Mouse (Mus musculus) liver, embryonic 14.5 days (tissue): Measurements from ENCODE around the gene Tmem179b. TPM values are rescaled to one million over a fixed set of nuclear protein-coding genes. Genes with fewer than 3 reads are reported as not detected.
A peak's percentile ranks its signal among the peaks of the same experiment; 100 is the strongest.

ENCODE experiments used
- ATAC-seq: fragments of 200-750 bp; cut with Nextera tagmentation; 2 replicates; pipeline ENCODE4 v1.8.0; 2017; ENCODE audit warnings: moderate number of reproducible peaks, mild to moderate bottlenecking, moderate library complexity; ENCODE audit not compliant: insufficient read depth
- DNase-seq, 3 experiments: peaks; one replicate each; pipeline ENCODE4 v3.0.0-alpha.2; 2012 to 2013; ENCODE audit warnings: low read depth in 3 of 3, low spot score in 3 of 3
- H3K27ac ChIP-seq: fragments of 300-500 bp; sonication (generic); 2 replicates; pipeline ENCODE4 v1.5.1; 2014; ENCODE audit warnings: moderate library complexity, mild to moderate bottlenecking, control low read depth, inconsistent platforms
- H3K27me3 ChIP-seq: fragments of 300-500 bp; sonication (generic); 2 replicates; pipeline ENCODE4 v1.6.1; 2014; ENCODE audit warnings: mild to moderate bottlenecking, low read length, moderate library complexity; ENCODE audit not compliant: control insufficient read depth, insufficient read depth
- H3K36me3 ChIP-seq: fragments of 300-500 bp; sonication (generic); replicated peaks from 2 replicates; pipeline ENCODE4 v1.6.1; 2014; ENCODE audit warnings: low read depth; ENCODE audit not compliant: control insufficient read depth, insufficient read depth
- H3K4me1 ChIP-seq, 2 experiments: fragments of 200-500 bp in 1 of 2; fragments of 300-500 bp in 1 of 2; sonication (generic) in 1 of 2; replicated peaks; 2 replicates each; pipeline ENCODE4 v1.6.1; 2012 to 2014; ENCODE audit warnings: antibody characterized with exemption in 1 of 2, inconsistent platforms in 1 of 2, low read length in 1 of 2; ENCODE audit not compliant: control insufficient read depth in 2 of 2, insufficient read depth in 2 of 2
- H3K4me2 ChIP-seq: fragments of 300-500 bp; sonication (generic); 2 replicates; pipeline ENCODE4 v1.6.1; 2014; ENCODE audit warnings: low read depth, mild to moderate bottlenecking, control low read depth, moderate library complexity
- H3K4me3 ChIP-seq, 2 experiments: fragments of 200-500 bp in 1 of 2; fragments of 300-500 bp in 1 of 2; sonication (generic) in 1 of 2; 2 replicates each; pipeline ENCODE4 v1.5.1; 2012 to 2014; ENCODE audit warnings: low read depth in 2 of 2, low read length in 2 of 2, mild to moderate bottlenecking in 2 of 2, control low read depth in 1 of 2, inconsistent platforms in 1 of 2, moderate library complexity in 1 of 2; ENCODE audit not compliant: insufficient read depth in 1 of 2
- H3K9ac ChIP-seq: fragments of 300-500 bp; sonication (generic); replicated peaks from 2 replicates; pipeline ENCODE4 v1.6.1; 2014; ENCODE audit warnings: mild to moderate bottlenecking, control low read depth, moderate library complexity
- H3K9me3 ChIP-seq: fragments of 300-500 bp; sonication (generic); 2 replicates; pipeline ENCODE4 v1.6.1; 2016; ENCODE audit warnings: low read length, mixed read lengths; ENCODE audit not compliant: control insufficient read depth
- CTCF ChIP-seq: IDR thresholded peaks from 2 replicates; pipeline ENCODE4 v1.5.1; 2016; ENCODE audit warnings: antibody characterized with exemption, low read depth, control low read depth
- EP300 ChIP-seq: IDR thresholded peaks from 2 replicates; pipeline ENCODE4 v1.6.1; 2016; ENCODE audit warnings: antibody characterized with exemption, low read depth
- WGBS: fragments of 180-500 bp; shearing (Covaris S2); extraction: QIAGEN DNeasy Blood & Tissue Kit; methylation state at CpG from one replicate; pipeline ENCODE4 v1.1.7; 2014; ENCODE audit not compliant: insufficient replicate concordance; 5-methylcytosine and 5-hydroxymethylcytosine counted together
- polyA plus RNA-seq, 2 experiments: library from polyadenylated mRNA; depleted of rRNA in 1 of 2; stranded (reverse) in 1 of 2; unstranded in 1 of 2; fragments of >200 nt; fragmentation: Nextera tagmentation in 1 of 2; extraction: Ambion mirVana in 1 of 2; gene quantifications; 2 replicates each; pipeline versions ENCODE4 v1.2.1 to v1.2.3; 2012 to 2014

Tmem179b gene
- polyA plus RNA-seq, 2 experiments: 63.0 to 117 TPM

GRCm38 (mm10) chr19:8742176-8742575 lies 32.1 kb downstream of the Tmem179b start:
- WGBS: 8% methylated on average over 14 of the region's 14 CpGs
- TF ChIP-seq CTCF: no peak
- TF ChIP-seq EP300: no peak
- Histone ChIP-seq H3K4me2 (peak overlapping the region; percentile 92), H3K27ac (peak overlapping the region; percentile 88), H3K36me3 (peaks cover 71% of the 10 kb centered on the region), H3K4me3 (peak overlapping the region; percentile 85 to 99), H3K9ac (peak overlapping the region; percentile 97), H3K27me3 (no peaks in the 10 kb centered on the region), H3K9me3 (no peaks in the 10 kb centered on the region), H3K4me1 (peaks cover 9 to 13% of the 10 kb centered on the region in 2 experiments)
- ATAC-seq (no peak), DNase-seq (no peak)

- H3K9ac ChIP-seq: peak within 1 kb of the TSS; percentile 97
- ATAC-seq (peak; percentile 97), DNase-seq (peak; percentile 97 to 98 (median 98))
- H3K4me1 ChIP-seq: peaks cover 9 to 15% of the 10 kb centered on the region in 2 experiments
- H3K4me3 ChIP-seq: peak within 1 kb of the TSS; percentile 85 to 99
- peaks cover 64% of the 10 kb centered on the region for H3K36me3 ChIP-seq
- peak within 1 kb of the TSS; percentile 88 for H3K27ac ChIP-seq
- under 1% methylated on average over 36 of the region's 36 CpGs for WGBS
- peak within 1 kb of the TSS; percentile 92 for H3K4me2 ChIP-seq
- H3K9me3 ChIP-seq: no peaks in the 10 kb centered on the region
- no peaks in the 10 kb centered on the region for H3K27me3 ChIP-seq
- TF ChIP-seq CTCF (peak; percentile 51), EP300 (no peak)
Measured at GRCm38 (mm10) chr19:8741243-8741869, 32.9 kb downstream of the Tmem179b start, which contains the start of gene Stx5a. TSS of gene Stx5a (plus strand) at chr19:8741413.

DNA sequence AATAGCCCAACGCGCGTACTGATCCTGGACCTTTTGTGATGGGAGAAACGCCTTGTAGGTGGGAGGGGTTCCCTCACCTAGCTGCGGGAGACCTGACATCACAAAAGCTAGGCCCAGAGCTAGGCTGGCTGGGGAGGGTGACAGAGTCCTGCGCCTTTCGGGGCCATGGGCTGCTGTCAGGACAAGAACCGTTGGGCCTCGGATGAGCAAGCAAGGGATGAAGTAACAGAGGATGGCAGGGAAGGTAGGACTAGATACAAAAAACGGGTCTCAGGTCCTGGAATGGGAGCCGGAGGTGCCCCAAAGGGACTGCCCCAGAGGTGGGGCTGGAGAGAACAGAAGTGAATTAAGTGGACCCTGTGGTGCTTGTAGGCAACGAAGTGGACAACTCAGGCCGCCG lies 33.7 kb downstream of the Tmem179b start, which contains the start of gene 1700092M07Rik:
TSS of gene 1700092M07Rik (plus strand) at position 116 of the 400 bp plus-strand sequence.
- Histone ChIP-seq H3K9ac (peak within 1 kb of the TSS; percentile 97), H3K4me2 (peak within 1 kb of the TSS; percentile 64), H3K36me3 (peaks cover 56% of the 10 kb centered on the region), H3K4me3 (peak within 1 kb of the TSS; percentile 85 to 99), H3K27ac (peak within 1 kb of the TSS; percentile 88), H3K4me1 (peaks cover 9 to 15% of the 10 kb centered on the region in 2 experiments), H3K27me3 (no peaks in the 10 kb centered on the region), H3K9me3 (no peaks in the 10 kb centered on the region)
- TF ChIP-seq EP300 (no peak), CTCF (no peak)
- no peak for DNase-seq
- no peak for ATAC-seq
- WGBS: 74% methylated on average over 14 of the region's 14 CpGs

- H3K4me3 ChIP-seq: no peak overlapping the region
- TF ChIP-seq CTCF (no peak), EP300 (no peak)
- no peak overlapping the region for H3K27ac ChIP-seq
- 79% methylated on average over 6 of the region's 6 CpGs for WGBS
- no peaks in the 10 kb centered on the region for H3K9me3 ChIP-seq
- ATAC-seq: no peak
- H3K4me2 ChIP-seq: no peak overlapping the region
- peaks cover 11 to 18% of the 10 kb centered on the region in 2 experiments for H3K4me1 ChIP-seq
- H3K9ac ChIP-seq: no peak overlapping the region
- H3K27me3 ChIP-seq: no peaks in the 10 kb centered on the region
- peaks cover 47% of the 10 kb centered on the region for H3K36me3 ChIP-seq
- no peak for DNase-seq
Measured at GRCm38 (mm10) chr19:8739646-8740045, 34.6 kb downstream of the Tmem179b start.

DNA sequence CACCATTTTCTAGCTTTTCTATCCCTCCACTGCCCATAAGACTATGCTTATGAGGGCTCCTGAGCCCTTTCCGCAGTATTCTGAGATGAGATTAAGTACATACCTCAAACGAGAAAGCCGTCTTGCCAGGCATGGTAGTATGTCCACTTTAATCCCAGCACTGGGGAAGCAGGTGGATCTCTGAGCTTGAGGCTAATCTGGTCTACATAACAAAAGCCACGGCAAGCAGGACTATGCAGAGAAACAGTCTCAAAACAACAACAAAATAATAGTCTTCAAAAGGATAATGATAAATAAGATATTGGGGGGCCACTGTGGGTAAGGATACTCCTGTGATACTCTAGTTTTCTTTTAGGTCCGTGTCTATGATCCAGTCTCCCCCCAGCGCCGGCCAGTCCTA lies 35.4 kb downstream of the Tmem179b start:
- DNase-seq: no peak
- no peak overlapping the region for H3K9ac ChIP-seq
- no peak overlapping the region for H3K27ac ChIP-seq
- no peak for TF ChIP-seq CTCF
- no peak for TF ChIP-seq EP300
- H3K4me2 ChIP-seq: no peak overlapping the region
- ATAC-seq: no peak
- H3K4me3 ChIP-seq: no peak overlapping the region
- no peaks in the 10 kb centered on the region for H3K27me3 ChIP-seq
- peaks cover 11 to 18% of the 10 kb centered on the region in 2 experiments for H3K4me1 ChIP-seq
- H3K36me3 ChIP-seq: peaks cover 40% of the 10 kb centered on the region
- WGBS: 79% methylated on average over 7 of the region's 7 CpGs
- H3K9me3 ChIP-seq: no peaks in the 10 kb centered on the region
